Mouse (Mus musculus): Measurements from ENCODE around the gene Gm2381. TPM values are rescaled to one million over a fixed set of nuclear protein-coding genes. Genes with fewer than 3 reads are reported as not detected.
"Not testable (repeated sequence)": the region's sequence is repeated elsewhere in the genome, so short reads cannot be mapped to it uniquely, and the experiment has no call there.

The Gm2381 gene
- under 1 TPM; 0.11 to 0.19 TPM for total RNA-seq (2021)
- long read RNA-seq, experiment 1, result 0 reads
- long read RNA-seq, experiment 2, result 0 reads

- DNase-seq (ENCODE audit: low spot score in 2 of 2); intact Hi-C loops (cut with DNase I): not testable (repeated sequence)
Observed at GRCm38 (mm10) chr7:42866801-42867458, at the start of gene Gm2381. Gene Gm2381 (minus strand): TSS chr7:42867234.

- DNase-seq (ENCODE audit: low spot score in 2 of 2); intact Hi-C loops (cut with DNase I): not testable (repeated sequence)
Observed at GRCm38 (mm10) chr7:42898067-42898466, 31.0 kb upstream of the Gm2381 start.

GRCm38 (mm10) chr7:42878090-42878489 is 11.1 kb upstream of the Gm2381 start:
- intact Hi-C loops (cut with DNase I), result no loop called here
- DNase-seq (ENCODE audit: low spot score in 2 of 2), result no peak

GRCm38 (mm10) chr7:42838366-42838765 is 28.7 kb downstream of the Gm2381 start:
- DNase-seq (ENCODE audit: low spot score in 2 of 2); intact Hi-C loops (cut with DNase I): not testable (repeated sequence)

- intact Hi-C loops (cut with DNase I), result no loop called here
- no peak for DNase-seq (ENCODE audit: low spot score in 2 of 2)
Observed at GRCm38 (mm10) chr7:42832221-42832620, 34.8 kb downstream of the Gm2381 start.

GRCm38 (mm10) chr7:42793425-42793824 is 73.6 kb downstream of the Gm2381 start, which contains the start of gene Vmn2r62:
Gene Vmn2r62 (minus strand): TSS chr7:42793525.
- intact Hi-C loops (cut with DNase I); DNase-seq (ENCODE audit: low spot score in 2 of 2): not testable (repeated sequence)

Other genes with a start within 250 kb of the Gm2381 start
- 1 to 10 TPM; 2.8 to 3.4 TPM for gene Zfp976, start 224.6 kb downstream of the Gm2381 start, total RNA-seq (2021)
- gene Zfp975, start 174.5 kb downstream of the Gm2381 start, total RNA-seq (2021), result 1 to 10 TPM; 5.7 to 6.2 TPM
- not detected for gene Gm17067, start 140.2 kb downstream of the Gm2381 start, total RNA-seq (2021)
- gene Vmn2r62, start 73.7 kb downstream of the Gm2381 start, total RNA-seq (2021), result not detected
- not detected for gene Vmn2r63, start 66.6 kb upstream of the Gm2381 start, total RNA-seq (2021)
- gene Gm9268, start 151.5 kb upstream of the Gm2381 start, total RNA-seq (2021), result not detected
- not detected for gene Zfp936, start 247.0 kb upstream of the Gm2381 start, total RNA-seq (2021)

Data from left cerebral cortex, postnatal 14 days (tissue).